ENCODE assay signal across 18 mouse cellular contexts in the genomic region with DNA sequence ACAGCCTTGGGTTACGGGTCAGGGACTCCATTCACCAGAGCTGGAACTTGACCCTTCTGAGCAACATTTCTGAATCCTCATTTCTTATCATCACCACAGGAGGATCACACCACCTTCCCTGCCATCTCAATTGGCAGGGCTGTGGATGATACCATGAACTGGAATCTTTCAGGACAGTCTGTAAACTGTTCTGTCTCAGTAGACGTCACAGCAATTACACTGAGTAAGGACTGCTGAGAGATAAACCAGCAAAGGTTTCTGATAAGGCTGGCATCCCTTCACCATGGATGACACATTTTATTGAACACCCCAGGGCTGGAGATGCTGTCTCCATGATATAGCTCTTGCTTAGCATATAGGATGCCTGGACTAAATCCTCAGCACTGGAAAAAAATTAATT.
DNase-seq lines count a peak whose midpoint lies in the region; ATAC-seq and TF ChIP-seq lines count a peak whose summit lies in the region.
"Had no signal": no experiment of that assay in that cellular context is flagged by ENCODE, and none has a peak within 500 bp of the region (broad histone marks: within the 10 kb centered on the region; RNA-seq: fewer than 3 reads in every experiment).

No protein-coding gene starts in this region.

- no peak for ATAC-seq in midbrain, embryonic 11.5 days (ENCODE audit: low FRiP score)
- ATAC-seq in midbrain, postnatal 0 days (ENCODE audit: low FRiP score), result no peak
- ATAC-seq in liver, embryonic 13.5 days (ENCODE audit: low read depth), result peak; percentile 66
- ATAC-seq in liver, postnatal 0 days, result peak; percentile 41; the same call in 1 of the 2 replicates
- ATAC-seq in forebrain, embryonic 13.5 days, result no peak
- ATAC-seq: forebrain, embryonic 16.5 days; hindbrain, embryonic 16.5 days had no signal

- no peak overlapping the region for H3K4me3 ChIP-seq in midbrain, embryonic 11.5 days (ENCODE audit: low read depth, low read length)
- no peak overlapping the region for H3K4me3 ChIP-seq in midbrain, postnatal 0 days (ENCODE audit: low read depth, low read length)
- no peak overlapping the region for H3K4me3 ChIP-seq in liver, embryonic 13.5 days (replicated peaks)
- H3K4me3 ChIP-seq in liver, postnatal 0 days (ENCODE audit: low read depth, low read length), result no peak overlapping the region
- H3K4me3 ChIP-seq in forebrain, embryonic 13.5 days, result no peak overlapping the region
- H3K4me3 ChIP-seq: embryonic facial prominence, embryonic 12.5 days; heart, adult 2 months; heart, embryonic 13.5 days; hindbrain, embryonic 12.5 days had no signal

- H3K4me1 ChIP-seq in midbrain, embryonic 11.5 days (ENCODE audit: control insufficient read depth, insufficient read depth, low read length), result no peaks in the 10 kb centered on the region
- H3K4me1 ChIP-seq in midbrain, postnatal 0 days (ENCODE audit: insufficient read depth, low read length), result no peaks in the 10 kb centered on the region
- H3K4me1 ChIP-seq in liver, embryonic 13.5 days (replicated peaks), result peaks cover 34% of the 10 kb centered on the region
- no peaks in the 10 kb centered on the region for H3K4me1 ChIP-seq in liver, postnatal 0 days (ENCODE audit: insufficient read depth)
- H3K4me1 ChIP-seq in forebrain, embryonic 13.5 days, result no peaks in the 10 kb centered on the region
- H3K4me1 ChIP-seq: embryonic facial prominence, embryonic 12.5 days; hindbrain, embryonic 12.5 days had no signal

- DNase-seq in midbrain, embryonic 11.5 days (ENCODE audit: low spot score, missing footprints), result peak; percentile 49
- DNase-seq in midbrain, postnatal 0 days (ENCODE audit: low spot score), result no peak
- peak; percentile 18 for DNase-seq in liver, embryonic 13.5 days
- no peak for DNase-seq in liver, postnatal 0 days
- DNase-seq in heart, adult 8-10 months (ENCODE audit: low spot score), result no peak
- DNase-seq: adrenal gland, adult 2 months; adrenal gland, postnatal 25 days; cerebellum, adult 2 months; cerebellum, postnatal 14 days; gastrocnemius, postnatal 10 days; heart, adult 2 months; heart, postnatal 4 days had no signal

- TF ChIP-seq EP300 in liver, postnatal 0 days (IDR thresholded peaks at IDR 0.05; ENCODE audit: low read depth), result peak; percentile 71

- H3K9me3 ChIP-seq in midbrain, embryonic 11.5 days (ENCODE audit: control insufficient read depth, low read length), result no peaks in the 10 kb centered on the region
- H3K9me3 ChIP-seq in midbrain, postnatal 0 days (ENCODE audit: low read length), result no peaks in the 10 kb centered on the region
- H3K9me3 ChIP-seq in liver, embryonic 13.5 days (replicated peaks), result no peaks in the 10 kb centered on the region
- H3K9me3 ChIP-seq in liver, postnatal 0 days (ENCODE audit: low read length), result no peaks in the 10 kb centered on the region
- no peaks in the 10 kb centered on the region for H3K9me3 ChIP-seq in forebrain, embryonic 13.5 days (replicated peaks)
- H3K9me3 ChIP-seq: embryonic facial prominence, embryonic 12.5 days; heart, embryonic 13.5 days; hindbrain, embryonic 12.5 days had no signal

- 77% methylated on average over 2 of the region's 2 CpGs for WGBS in midbrain, embryonic 11.5 days
- WGBS in midbrain, postnatal 0 days, result 80% methylated on average over 2 of the region's 2 CpGs
- 45% methylated on average over 2 of the region's 2 CpGs for WGBS in liver, embryonic 13.5 days (ENCODE audit: insufficient replicate concordance)
- WGBS in liver, postnatal 0 days (ENCODE audit: insufficient replicate concordance), result 52% methylated on average over 2 of the region's 2 CpGs
- 80% methylated on average over 2 of the region's 2 CpGs for WGBS in forebrain, embryonic 13.5 days

- H3K4me2 ChIP-seq in midbrain, embryonic 11.5 days, result no peak overlapping the region
- H3K4me2 ChIP-seq in midbrain, postnatal 0 days (ENCODE audit: low read depth, low read length, poor library complexity, severe bottlenecking), result no peak overlapping the region
- H3K4me2 ChIP-seq in liver, embryonic 13.5 days, result no peak overlapping the region
- no peak overlapping the region for H3K4me2 ChIP-seq in liver, postnatal 0 days (ENCODE audit: low read depth, low read length)
- no peak overlapping the region for H3K4me2 ChIP-seq in forebrain, embryonic 13.5 days
- H3K4me2 ChIP-seq: embryonic facial prominence, embryonic 12.5 days; heart, embryonic 13.5 days; hindbrain, embryonic 12.5 days had no signal

- TF ChIP-seq CTCF in midbrain, postnatal 0 days (IDR thresholded peaks at IDR 0.05), result no peak
- no peak for TF ChIP-seq CTCF in liver, postnatal 0 days (IDR thresholded peaks at IDR 0.05; ENCODE audit: low read depth)

- no peak overlapping the region for H3K9ac ChIP-seq in midbrain, embryonic 11.5 days (ENCODE audit: low read length)
- H3K9ac ChIP-seq in midbrain, postnatal 0 days (replicated peaks; ENCODE audit: low read length, poor library complexity, severe bottlenecking), result no peak overlapping the region
- H3K9ac ChIP-seq in liver, embryonic 13.5 days, result no peak overlapping the region
- H3K9ac ChIP-seq in liver, postnatal 0 days (replicated peaks), result no peak overlapping the region
- no peak overlapping the region for H3K9ac ChIP-seq in forebrain, embryonic 13.5 days
- H3K9ac ChIP-seq: embryonic facial prominence, embryonic 12.5 days; heart, embryonic 13.5 days; hindbrain, embryonic 12.5 days had no signal

- H3K27me3 ChIP-seq in midbrain, embryonic 11.5 days (ENCODE audit: control insufficient read depth, insufficient read depth, low read length), result no peaks in the 10 kb centered on the region
- no peaks in the 10 kb centered on the region for H3K27me3 ChIP-seq in midbrain, postnatal 0 days (ENCODE audit: insufficient read depth, low read length)
- no peaks in the 10 kb centered on the region for H3K27me3 ChIP-seq in liver, embryonic 13.5 days
- no peaks in the 10 kb centered on the region for H3K27me3 ChIP-seq in liver, postnatal 0 days (ENCODE audit: insufficient read depth, low read length)
- no peaks in the 10 kb centered on the region for H3K27me3 ChIP-seq in forebrain, embryonic 13.5 days
- H3K27me3 ChIP-seq: embryonic facial prominence, embryonic 12.5 days; heart, embryonic 13.5 days; hindbrain, embryonic 12.5 days had no signal

- H3K27ac ChIP-seq in midbrain, embryonic 11.5 days (ENCODE audit: low read depth, low read length), result no peak overlapping the region
- no peak overlapping the region for H3K27ac ChIP-seq in midbrain, postnatal 0 days (ENCODE audit: low read depth, low read length)
- H3K27ac ChIP-seq in liver, embryonic 13.5 days, result peak overlapping the region; percentile 31; the same call in 1 of the 2 replicates
- no peak overlapping the region for H3K27ac ChIP-seq in liver, postnatal 0 days (ENCODE audit: low read depth)
- H3K27ac ChIP-seq in forebrain, embryonic 13.5 days, result no peak overlapping the region
- H3K27ac ChIP-seq: embryonic facial prominence, embryonic 12.5 days; heart, adult 2 months; heart, embryonic 13.5 days; hindbrain, embryonic 12.5 days had no signal

- H3K36me3 ChIP-seq in midbrain, embryonic 11.5 days (ENCODE audit: control insufficient read depth, insufficient read depth, low read length), result no peaks in the 10 kb centered on the region
- no peaks in the 10 kb centered on the region for H3K36me3 ChIP-seq in midbrain, postnatal 0 days (ENCODE audit: insufficient read depth, low read length)
- H3K36me3 ChIP-seq in liver, embryonic 13.5 days, result no peaks in the 10 kb centered on the region
- no peaks in the 10 kb centered on the region for H3K36me3 ChIP-seq in liver, postnatal 0 days (replicated peaks; ENCODE audit: insufficient read depth, low read length)
- no peaks in the 10 kb centered on the region for H3K36me3 ChIP-seq in forebrain, embryonic 13.5 days (ENCODE audit: poor library complexity, severe bottlenecking)
- H3K36me3 ChIP-seq: embryonic facial prominence, embryonic 12.5 days; heart, embryonic 13.5 days; hindbrain, embryonic 12.5 days had no signal

Comparison
In these comparisons a context has a peak if more than half of its experiments do, and no peak if none do; other contexts are left out.
1. DNase-seq: peak in midbrain, embryonic 11.5 days (single experiment) and liver, embryonic 13.5 days (single experiment); none in midbrain, postnatal 0 days (single experiment), liver, postnatal 0 days (single experiment) and heart, adult 8-10 months (single experiment).
2. ATAC-seq: peak in liver, embryonic 13.5 days (single experiment) and liver, postnatal 0 days (single experiment); none in midbrain, embryonic 11.5 days (single experiment), midbrain, postnatal 0 days (single experiment) and forebrain, embryonic 13.5 days (single experiment).